Mouse (Mus musculus) neutrophil, adult 5-6 weeks (primary cell): ENCODE measurements around the gene Syt17. TPM values are rescaled to one million over a fixed set of nuclear protein-coding genes. Genes with fewer than 3 reads are reported as not detected.

Source experiments
- ATAC-seq: fragments of 151-379, 151-347 bp; 2 replicates; pipeline ENCODE4 v1.8.0; 2017; ENCODE audit warnings: mild to moderate bottlenecking, moderate TSS enrichment; ENCODE audit not compliant: insufficient number of reproducible peaks, poor library complexity, low FRiP score, severe bottlenecking; ENCODE audit errors: extremely low read depth
- total RNA-seq: library from RNA; stranded (forward); fragments of 200-1000 nt; gene quantifications from 2 replicates; pipeline ENCODE4 v1.2.3, GENCODE M21; 2017

Gene Syt17
- total RNA-seq, 1 experiment from 2014 or later: not detected

GRCm38 (mm10) chr7:118468060-118468459 lies 20.0 kb upstream of the Syt17 start:
- ATAC-seq: no peak

- ATAC-seq: no peak
Measured at GRCm38 (mm10) chr7:118464432-118464831, 16.4 kb upstream of the Syt17 start.

- ATAC-seq: no peak
Measured at GRCm38 (mm10) chr7:118462818-118463762, 15.1 kb upstream of the Syt17 start.

GRCm38 (mm10) chr7:118461400-118462136 lies 13.5 kb upstream of the Syt17 start:
- ATAC-seq: no peak

GRCm38 (mm10) chr7:118453722-118454121 lies 5.7 kb upstream of the Syt17 start:
- no peak for ATAC-seq

- ATAC-seq: no peak
Measured at GRCm38 (mm10) chr7:118452940-118453339, 4.9 kb upstream of the Syt17 start.

- ATAC-seq: no peak
Measured at GRCm38 (mm10) chr7:118447291-118448133, 510 bp downstream of the Syt17 start.

GRCm38 (mm10) chr7:118443895-118444485 lies 4.0 kb downstream of the Syt17 start:
- no peak for ATAC-seq

- no peak for ATAC-seq
Measured at GRCm38 (mm10) chr7:118443371-118443770, 4.7 kb downstream of the Syt17 start.

- ATAC-seq: no peak
Measured at GRCm38 (mm10) chr7:118441535-118441934, 6.5 kb downstream of the Syt17 start.

- ATAC-seq: 0 out of 2 replicates have a peak, but pooled peaks have one; percentile 37
Measured at GRCm38 (mm10) chr7:118437101-118437802, 10.8 kb downstream of the Syt17 start.

GRCm38 (mm10) chr7:118428937-118429336 lies 19.1 kb downstream of the Syt17 start:
- ATAC-seq: no peak

GRCm38 (mm10) chr7:118419491-118420180 lies 28.4 kb downstream of the Syt17 start:
- ATAC-seq: no peak

GRCm38 (mm10) chr7:118414183-118414582 lies 33.8 kb downstream of the Syt17 start:
- ATAC-seq: no peak

- ATAC-seq: no peak
Measured at GRCm38 (mm10) chr7:118411877-118412276, 36.1 kb downstream of the Syt17 start.

- no peak for ATAC-seq
Measured at GRCm38 (mm10) chr7:118409421-118409820, 38.6 kb downstream of the Syt17 start.

GRCm38 (mm10) chr7:118405251-118405650 lies 42.8 kb downstream of the Syt17 start:
- ATAC-seq: no peak
